Mouse (Mus musculus) inflammation-experienced regulatory T-cells (primary cell): Measurements from ENCODE around the gene Tef. TPM values are rescaled to one million over a fixed set of nuclear protein-coding genes. Genes with fewer than 3 reads are reported as not detected.

Experiments used
- polyA plus RNA-seq, 2 experiments: library from polyadenylated mRNA; unstranded; fragments of 100-300 nt; shearing (Covaris generic); gene quantifications; one replicate each; pipeline ENCODE4 v1.2.1; 2017

Tef gene
- 10 to 100 TPM; 30.5 to 32.8 TPM for polyA plus RNA-seq

GRCm38 (mm10) chr15:81802001-81802890 is at the start of gene Tef:
TSS of gene Tef (plus strand) at chr15:81802421.

GRCm38 (mm10) chr15:81858517-81859329 is 56.5 kb downstream of the Tef start, which contains the start of gene Tob2:
TSS of gene Tob2 (minus strand) at chr15:81858796.

GRCm38 (mm10) chr15:81871604-81872261 is 69.5 kb downstream of the Tef start, which contains the start of gene Phf5a:
TSS of gene Phf5a (minus strand) at chr15:81871911.

GRCm38 (mm10) chr15:81872262-81873136 is 70.3 kb downstream of the Tef start, which contains the start of gene Aco2:
TSS of gene Aco2 (plus strand) at chr15:81872309.

Other genes with a start within 250 kb of the Tef start
- 10 to 100 TPM; 40.4 to 41.4 TPM for gene Ep300, start 217.1 kb upstream of the Tef start, polyA plus RNA-seq
- gene L3mbtl2, start 138.5 kb upstream of the Tef start, polyA plus RNA-seq: 10 to 100 TPM; 30.3 to 32.3 TPM
- 1 to 10 TPM; 1.6 to 7.7 TPM for gene Chadl, start 105.1 kb upstream of the Tef start, polyA plus RNA-seq
- 1 to 10 TPM; 6.9 to 7.0 TPM for gene Zc3h7b, start 57.4 kb upstream of the Tef start, polyA plus RNA-seq
- gene Rangap1, start 56.9 kb upstream of the Tef start, polyA plus RNA-seq: 10 to 100 TPM; 73.0 to 76.2 TPM
- 10 to 100 TPM; 75.8 to 78.2 TPM for gene Tob2, start 56.4 kb downstream of the Tef start, polyA plus RNA-seq
- 10 to 100 TPM; 83.1 to 92.8 TPM for gene Phf5a, start 69.5 kb downstream of the Tef start, polyA plus RNA-seq
- gene Aco2, start 69.9 kb downstream of the Tef start, polyA plus RNA-seq: 100 to 1,000 TPM; 122 to 127 TPM
- gene Polr3h, start 123.8 kb downstream of the Tef start, polyA plus RNA-seq: 10 to 100 TPM; 53.2 to 55.8 TPM
- under 1 TPM in 1 of 2 experiments, not detected in 1; 0.27 TPM for gene Csdc2, start 134.3 kb downstream of the Tef start, polyA plus RNA-seq
- 10 to 100 TPM; 13.0 to 16.0 TPM for gene Pmm1, start 158.5 kb downstream of the Tef start, polyA plus RNA-seq
- not detected for gene 1700029P11Rik, start 178.1 kb downstream of the Tef start, polyA plus RNA-seq
- 10 to 100 TPM; 62.0 to 77.7 TPM for gene Xrcc6, start 185.4 kb downstream of the Tef start, polyA plus RNA-seq
- 10 to 100 TPM; 37.2 to 48.3 TPM for gene Desi1, start 231.4 kb downstream of the Tef start, polyA plus RNA-seq
- gene Snu13, start 245.2 kb downstream of the Tef start, polyA plus RNA-seq: 100 to 1,000 TPM; 136 to 218 TPM